Mouse (Mus musculus) lung, postnatal 25 days (tissue): Measurements from ENCODE around the gene Gm8165.
"Not testable (repeated sequence)": the region's sequence is repeated elsewhere in the genome, so short reads cannot be mapped to it uniquely, and the experiment has no call there.

Source experiments
- DNase-seq: peaks from one replicate; pipeline ENCODE4 v3.0.0; 2022; ENCODE audit warnings: low spot score

Gene Gm8165

DNA sequence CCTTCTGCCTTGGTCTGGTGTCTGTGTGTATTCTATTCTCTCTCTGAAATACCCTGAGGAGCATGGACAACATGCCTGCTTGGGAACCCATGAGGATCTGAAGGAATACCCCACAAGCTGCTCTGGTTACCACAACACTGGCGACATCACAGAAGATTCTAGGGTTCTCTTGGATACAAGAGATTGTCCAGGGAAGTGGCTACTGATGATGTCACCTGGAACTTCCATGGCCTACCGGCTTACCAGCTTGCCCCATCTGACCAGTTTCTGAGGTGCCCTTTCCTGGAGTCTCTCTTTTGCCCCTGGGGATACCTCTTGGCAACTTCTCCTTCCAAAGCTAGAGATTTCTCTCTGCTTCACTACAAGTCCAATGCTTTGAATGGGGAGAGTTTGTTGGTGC lies at the start of gene Gm8165:
Gm8165 (minus strand) TSS at position 101 of the 400 bp plus-strand sequence.
- not testable (repeated sequence) for DNase-seq

GRCm38 (mm10) chr14:43697621-43698020 lies 20.6 kb upstream of the Gm8165 start, which contains the start of gene Gm7324:
Gene Gm7324, plus strand, starts transcription at chr14:43697828.
- not testable (repeated sequence) for DNase-seq
